Mouse (Mus musculus): ENCODE results near the gene Arhgap9. TPM values are rescaled to one million over a fixed set of nuclear protein-coding genes. Genes with fewer than 3 reads are reported as not detected.

Arhgap9 gene
- polyA plus RNA-seq, 1 experiment from 2014 or later, result 5.5 TPM

GRCm38 (mm10) chr10:127326828-127327227, 5.1 kb downstream of the Arhgap9 start:
- 7% methylated on average over 29 of the region's 29 CpGs for WGBS
- H3K4me3 ChIP-seq (ENCODE audit: low read length), result peak overlapping the region; percentile 51
- H3K4me1 ChIP-seq (replicated peaks; ENCODE audit: control insufficient read depth, insufficient read depth, low read length), result peaks cover 11% of the 10 kb centered on the region
- peaks cover 4% of the 10 kb centered on the region; the same call in 1 of the 2 replicates for H3K9me3 ChIP-seq (ENCODE audit: control insufficient read depth, low read length)
- peak overlapping the region; percentile 58 for H3K9ac ChIP-seq (ENCODE audit: low read length)
- H3K27ac ChIP-seq (ENCODE audit: low read length), result no peak overlapping the region
- H3K36me3 ChIP-seq (ENCODE audit: control insufficient read depth, insufficient read depth, low read length), result no peaks in the 10 kb centered on the region
- ATAC-seq (ENCODE audit: low read depth), result no peak; the same call in 1 of the 2 replicates
- peak overlapping the region; percentile 76 for H3K4me2 ChIP-seq (ENCODE audit: low read depth, low read length)
- peaks cover 45% of the 10 kb centered on the region for H3K27me3 ChIP-seq (ENCODE audit: control insufficient read depth, insufficient read depth, low read depth, low read length)

GRCm38 (mm10) chr10:127327461-127328145, 5.8 kb downstream of the Arhgap9 start:
- Histone ChIP-seq H3K9ac (ENCODE audit: low read length) (no peak overlapping the region), H3K27me3 (ENCODE audit: control insufficient read depth, insufficient read depth, low read depth, low read length) (peaks cover 45% of the 10 kb centered on the region), H3K4me2 (ENCODE audit: low read depth, low read length) (no peak overlapping the region), H3K27ac (ENCODE audit: low read length) (no peak overlapping the region), H3K4me1 (replicated peaks; ENCODE audit: control insufficient read depth, insufficient read depth, low read length) (peaks cover 11% of the 10 kb centered on the region), H3K36me3 (ENCODE audit: control insufficient read depth, insufficient read depth, low read length) (no peaks in the 10 kb centered on the region), H3K4me3 (ENCODE audit: low read length) (no peak overlapping the region), H3K9me3 (ENCODE audit: control insufficient read depth, low read length) (peaks cover 4% of the 10 kb centered on the region; the same call in 1 of the 2 replicates)
- 40% methylated on average over 18 of the region's 18 CpGs for WGBS
- no peak for ATAC-seq (ENCODE audit: low read depth)

- Histone ChIP-seq H3K9me3 (ENCODE audit: control insufficient read depth, low read length) (peaks cover 4% of the 10 kb centered on the region; the same call in 1 of the 2 replicates), H3K27ac (ENCODE audit: low read length) (no peak overlapping the region), H3K4me1 (replicated peaks; ENCODE audit: control insufficient read depth, insufficient read depth, low read length) (peaks cover 11% of the 10 kb centered on the region), H3K4me3 (ENCODE audit: low read length) (no peak overlapping the region), H3K9ac (ENCODE audit: low read length) (no peak overlapping the region), H3K27me3 (ENCODE audit: control insufficient read depth, insufficient read depth, low read depth, low read length) (peaks cover 38% of the 10 kb centered on the region), H3K36me3 (ENCODE audit: control insufficient read depth, insufficient read depth, low read length) (peaks cover 8% of the 10 kb centered on the region; the same call in 1 of the 2 replicates), H3K4me2 (ENCODE audit: low read depth, low read length) (no peak overlapping the region)
- WGBS, result 72% methylated on average over 7 of the region's 7 CpGs
- no peak for ATAC-seq (ENCODE audit: low read depth)
Observed at GRCm38 (mm10) chr10:127330212-127330611, 8.4 kb downstream of the Arhgap9 start.

DNA sequence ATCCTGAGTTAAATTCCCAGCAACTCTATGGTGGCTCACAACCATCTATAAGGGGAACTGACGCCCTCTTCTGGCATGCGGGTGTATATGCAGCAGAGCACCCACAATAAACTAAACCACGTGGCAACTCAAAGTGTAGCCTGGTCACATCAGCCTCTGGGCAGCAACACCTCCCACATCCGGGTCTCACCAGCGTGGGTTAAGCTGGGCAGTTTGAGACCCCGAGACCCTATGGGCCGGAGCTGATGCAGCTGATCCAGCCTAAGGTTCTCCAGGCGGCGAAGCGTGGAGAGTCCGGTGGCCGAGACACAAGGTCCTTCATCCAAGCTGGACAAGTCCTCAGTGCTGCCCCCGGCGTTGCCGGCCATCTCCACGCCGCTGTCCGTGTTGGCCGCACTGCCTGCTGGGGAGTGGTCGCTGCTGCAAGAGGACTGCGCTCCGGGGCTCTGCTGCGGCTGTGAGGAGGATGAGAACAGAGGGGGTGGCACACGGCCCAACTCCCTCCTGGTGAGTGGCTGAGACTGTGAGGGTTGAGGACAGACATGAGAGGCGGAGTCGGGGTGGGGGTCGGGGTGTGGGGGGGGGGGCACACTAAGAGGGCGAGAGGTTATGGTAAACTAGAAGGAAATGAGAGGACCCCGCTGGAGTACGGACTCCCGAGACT, 10.6 kb downstream of the Arhgap9 start:
- H3K36me3 ChIP-seq (ENCODE audit: control insufficient read depth, insufficient read depth, low read length), result peaks cover 8% of the 10 kb centered on the region; the same call in 1 of the 2 replicates
- H3K9me3 ChIP-seq (ENCODE audit: control insufficient read depth, low read length), result no peaks in the 10 kb centered on the region; the same call in 1 of the 2 replicates
- H3K4me3 ChIP-seq (ENCODE audit: low read length), result no peak overlapping the region
- 50% methylated on average over 31 of the region's 31 CpGs for WGBS
- no peak overlapping the region for H3K9ac ChIP-seq (ENCODE audit: low read length)
- no peak overlapping the region for H3K4me2 ChIP-seq (ENCODE audit: low read depth, low read length)
- no peak for ATAC-seq (ENCODE audit: low read depth)
- H3K27me3 ChIP-seq (ENCODE audit: control insufficient read depth, insufficient read depth, low read depth, low read length), result peaks cover 17% of the 10 kb centered on the region
- no peak overlapping the region for H3K27ac ChIP-seq (ENCODE audit: low read length)
- no peaks in the 10 kb centered on the region for H3K4me1 ChIP-seq (replicated peaks; ENCODE audit: control insufficient read depth, insufficient read depth, low read length)

DNA sequence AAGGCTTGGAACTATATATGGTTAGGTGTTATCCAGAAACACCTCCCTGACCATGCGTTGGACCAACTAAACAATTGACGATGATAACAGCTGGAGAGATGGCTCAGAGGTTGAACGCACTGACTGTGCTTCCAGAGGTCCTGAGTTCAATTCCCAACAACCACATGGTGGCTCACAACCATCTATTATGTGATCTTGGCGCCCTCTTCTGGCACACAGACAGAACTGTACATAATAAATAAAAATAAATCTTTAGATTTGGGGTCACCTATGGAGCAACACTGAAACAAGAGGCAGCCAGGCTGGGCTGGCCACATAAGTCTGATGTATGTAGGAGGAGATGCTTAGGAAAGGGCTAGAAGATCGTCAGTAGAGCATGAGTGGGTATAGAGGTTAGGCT, 11.4 kb downstream of the Arhgap9 start:
- H3K27me3 ChIP-seq (ENCODE audit: control insufficient read depth, insufficient read depth, low read depth, low read length), result peaks cover 9% of the 10 kb centered on the region
- no peak overlapping the region for H3K4me3 ChIP-seq (ENCODE audit: low read length)
- H3K9me3 ChIP-seq (ENCODE audit: control insufficient read depth, low read length), result no peaks in the 10 kb centered on the region
- WGBS, result 63% methylated on average over 5 of the region's 5 CpGs
- H3K9ac ChIP-seq (ENCODE audit: low read length), result no peak overlapping the region
- no peaks in the 10 kb centered on the region for H3K4me1 ChIP-seq (replicated peaks; ENCODE audit: control insufficient read depth, insufficient read depth, low read length)
- ATAC-seq (ENCODE audit: low read depth), result no peak
- H3K27ac ChIP-seq (ENCODE audit: low read length), result no peak overlapping the region
- no peak overlapping the region for H3K4me2 ChIP-seq (ENCODE audit: low read depth, low read length)
- peaks cover 8% of the 10 kb centered on the region; the same call in 1 of the 2 replicates for H3K36me3 ChIP-seq (ENCODE audit: control insufficient read depth, insufficient read depth, low read length)

- 54% methylated on average over 1 of the region's 1 CpGs for WGBS
- Histone ChIP-seq H3K9me3 (ENCODE audit: control insufficient read depth, low read length) (no peaks in the 10 kb centered on the region), H3K4me3 (ENCODE audit: low read length) (no peak overlapping the region), H3K27me3 (ENCODE audit: control insufficient read depth, insufficient read depth, low read depth, low read length) (peaks cover 3% of the 10 kb centered on the region; the same call in 1 of the 2 replicates), H3K27ac (ENCODE audit: low read length) (no peak overlapping the region), H3K4me1 (replicated peaks; ENCODE audit: control insufficient read depth, insufficient read depth, low read length) (peaks cover 6% of the 10 kb centered on the region), H3K36me3 (ENCODE audit: control insufficient read depth, insufficient read depth, low read length) (peaks cover 8% of the 10 kb centered on the region; the same call in 1 of the 2 replicates), H3K4me2 (ENCODE audit: low read depth, low read length) (no peak overlapping the region), H3K9ac (ENCODE audit: low read length) (no peak overlapping the region)
- no peak for ATAC-seq (ENCODE audit: low read depth)
Observed at GRCm38 (mm10) chr10:127335271-127335670, 13.5 kb downstream of the Arhgap9 start.

- Histone ChIP-seq H3K4me2 (ENCODE audit: low read depth, low read length) (no peak overlapping the region), H3K36me3 (ENCODE audit: control insufficient read depth, insufficient read depth, low read length) (peaks cover 8% of the 10 kb centered on the region; the same call in 1 of the 2 replicates), H3K4me1 (replicated peaks; ENCODE audit: control insufficient read depth, insufficient read depth, low read length) (peaks cover 9% of the 10 kb centered on the region), H3K4me3 (ENCODE audit: low read length) (no peak overlapping the region), H3K9ac (ENCODE audit: low read length) (no peak overlapping the region), H3K27ac (ENCODE audit: low read length) (no peak overlapping the region), H3K9me3 (ENCODE audit: control insufficient read depth, low read length) (no peaks in the 10 kb centered on the region), H3K27me3 (ENCODE audit: control insufficient read depth, insufficient read depth, low read depth, low read length) (peaks cover 7% of the 10 kb centered on the region)
- 60% methylated on average over 5 of the region's 5 CpGs for WGBS
- ATAC-seq (ENCODE audit: low read depth), result no peak
Observed at GRCm38 (mm10) chr10:127336952-127337351, 15.2 kb downstream of the Arhgap9 start.

DNA sequence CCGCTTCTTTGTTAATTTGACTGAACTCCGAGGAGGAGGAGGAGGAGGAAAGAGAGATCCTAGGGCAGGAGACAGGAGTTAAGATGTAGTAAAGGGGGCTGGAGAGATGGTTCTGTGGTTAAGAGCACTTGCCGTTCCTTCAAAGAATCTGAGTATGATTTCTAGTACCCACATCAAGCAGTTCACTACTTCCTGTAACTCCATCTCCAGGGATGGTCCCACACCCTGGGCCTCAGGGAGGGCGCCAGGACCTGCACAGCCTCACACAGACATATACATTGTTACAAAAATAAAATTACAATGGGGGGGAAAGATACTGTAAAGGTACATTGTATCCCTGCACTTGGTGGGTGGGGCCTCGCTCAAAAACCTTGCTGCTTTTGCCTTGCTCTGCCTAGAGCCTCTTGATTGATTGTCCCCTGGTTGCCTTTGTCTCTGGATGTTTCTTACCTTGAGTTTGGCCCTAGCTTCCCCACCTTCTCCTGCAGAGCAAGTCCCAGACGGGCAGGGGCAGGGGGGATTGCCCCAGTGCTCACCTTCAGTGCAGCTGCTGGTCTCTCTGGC, 15.9 kb downstream of the Arhgap9 start:
- Histone ChIP-seq H3K4me3 (ENCODE audit: low read length) (no peak overlapping the region), H3K9ac (ENCODE audit: low read length) (no peak overlapping the region), H3K9me3 (ENCODE audit: control insufficient read depth, low read length) (no peaks in the 10 kb centered on the region), H3K27me3 (ENCODE audit: control insufficient read depth, insufficient read depth, low read depth, low read length) (peaks cover 7% of the 10 kb centered on the region), H3K4me1 (replicated peaks; ENCODE audit: control insufficient read depth, insufficient read depth, low read length) (peaks cover 14% of the 10 kb centered on the region), H3K36me3 (ENCODE audit: control insufficient read depth, insufficient read depth, low read length) (peaks cover 8% of the 10 kb centered on the region; the same call in 1 of the 2 replicates), H3K4me2 (ENCODE audit: low read depth, low read length) (no peak overlapping the region), H3K27ac (ENCODE audit: low read length) (no peak overlapping the region)
- 70% methylated on average over 6 of the region's 6 CpGs for WGBS
- ATAC-seq (ENCODE audit: low read depth), result no peak
